Mouse (Mus musculus): ENCODE results near the gene Patz1. TPM values are rescaled to one million over a fixed set of nuclear protein-coding genes. Genes with fewer than 3 reads are reported as not detected.

Gene Patz1
- polyA plus RNA-seq, 1 experiment from 2014 or later: 52.0 TPM

- Histone ChIP-seq H3K9ac (no peak overlapping the region), H3K4me1 (no peaks in the 10 kb centered on the region), H3K4me2 (no peak overlapping the region), H3K9me3 (no peaks in the 10 kb centered on the region), H3K27me3 (no peaks in the 10 kb centered on the region), H3K4me3 (no peak overlapping the region), H3K36me3 (peaks cover 65% of the 10 kb centered on the region), H3K27ac (no peak overlapping the region)
- 87% methylated on average over 10 of the region's 10 CpGs for whole genome bisulfite sequencing
- no peak for ATAC-seq (ENCODE audit: insufficient number of reproducible peaks, insufficient read depth, low FRiP score, low TSS enrichment, low read depth)
These were observed 22.3 kb downstream of the Patz1 start for GRCm38 (mm10) chr11:3310789-3311585.

- H3K9me3 ChIP-seq: no peaks in the 10 kb centered on the region
- no peak overlapping the region for H3K4me2 ChIP-seq
- H3K36me3 ChIP-seq: peaks cover 58% of the 10 kb centered on the region
- no peak overlapping the region for H3K9ac ChIP-seq
- no peak overlapping the region for H3K27ac ChIP-seq
- no peaks in the 10 kb centered on the region for H3K4me1 ChIP-seq
- no peak for ATAC-seq (ENCODE audit: insufficient number of reproducible peaks, insufficient read depth, low FRiP score, low TSS enrichment, low read depth)
- WGBS: 78% methylated on average over 10 of the region's 10 CpGs
- no peak overlapping the region for H3K4me3 ChIP-seq
- H3K27me3 ChIP-seq: no peaks in the 10 kb centered on the region
These were observed 23.1 kb downstream of the Patz1 start for GRCm38 (mm10) chr11:3311586-3312347.

- Histone ChIP-seq H3K36me3 (peaks cover 42% of the 10 kb centered on the region), H3K4me3 (no peak overlapping the region), H3K27me3 (no peaks in the 10 kb centered on the region), H3K4me2 (no peak overlapping the region), H3K9ac (no peak overlapping the region), H3K4me1 (no peaks in the 10 kb centered on the region), H3K27ac (no peak overlapping the region), H3K9me3 (no peaks in the 10 kb centered on the region)
- 76% methylated on average over 1 of the region's 1 CpGs for WGBS
- no peak for ATAC-seq (ENCODE audit: insufficient number of reproducible peaks, insufficient read depth, low FRiP score, low TSS enrichment, low read depth)
These were observed 24.6 kb downstream of the Patz1 start for GRCm38 (mm10) chr11:3313294-3313693.

- Histone ChIP-seq H3K27ac (no peak overlapping the region), H3K9ac (no peak overlapping the region), H3K9me3 (no peaks in the 10 kb centered on the region), H3K4me1 (no peaks in the 10 kb centered on the region), H3K4me2 (no peak overlapping the region), H3K27me3 (no peaks in the 10 kb centered on the region), H3K36me3 (peaks cover 34% of the 10 kb centered on the region), H3K4me3 (no peak overlapping the region)
- WGBS: 29% methylated on average over 2 of the region's 2 CpGs
- ATAC-seq (ENCODE audit: insufficient number of reproducible peaks, insufficient read depth, low FRiP score, low TSS enrichment, low read depth): no peak
These were observed 25.5 kb downstream of the Patz1 start for GRCm38 (mm10) chr11:3314148-3314547.

GRCm38 (mm10) chr11:3318286-3318685 is 29.6 kb downstream of the Patz1 start:
- H3K27me3 ChIP-seq: no peaks in the 10 kb centered on the region
- ATAC-seq (ENCODE audit: insufficient number of reproducible peaks, insufficient read depth, low FRiP score, low TSS enrichment, low read depth): no peak
- H3K9me3 ChIP-seq: no peaks in the 10 kb centered on the region
- no peak overlapping the region for H3K4me3 ChIP-seq
- 93% methylated on average over 3 of the region's 3 CpGs for WGBS
- no peak overlapping the region for H3K4me2 ChIP-seq
- no peaks in the 10 kb centered on the region for H3K36me3 ChIP-seq
- H3K4me1 ChIP-seq: no peaks in the 10 kb centered on the region
- H3K9ac ChIP-seq: no peak overlapping the region
- H3K27ac ChIP-seq: no peak overlapping the region

GRCm38 (mm10) chr11:3328271-3328670 is 39.6 kb downstream of the Patz1 start:
- ATAC-seq (ENCODE audit: insufficient number of reproducible peaks, insufficient read depth, low FRiP score, low TSS enrichment, low read depth): no peak
- no peaks in the 10 kb centered on the region for H3K9me3 ChIP-seq
- no peaks in the 10 kb centered on the region for H3K27me3 ChIP-seq
- peaks cover 26% of the 10 kb centered on the region for H3K4me1 ChIP-seq
- no peak overlapping the region for H3K4me3 ChIP-seq
- no peak overlapping the region for H3K4me2 ChIP-seq
- no peak overlapping the region for H3K27ac ChIP-seq
- 77% methylated on average over 5 of the region's 5 CpGs for WGBS
- H3K36me3 ChIP-seq: no peaks in the 10 kb centered on the region
- H3K9ac ChIP-seq: no peak overlapping the region

- peaks cover 2% of the 10 kb centered on the region; the same call in 1 of the 2 replicates for H3K36me3 ChIP-seq
- H3K4me2 ChIP-seq: no peak overlapping the region
- H3K27me3 ChIP-seq: no peaks in the 10 kb centered on the region
- H3K9me3 ChIP-seq: no peaks in the 10 kb centered on the region
- no peak overlapping the region for H3K9ac ChIP-seq
- H3K27ac ChIP-seq: peak overlapping the region; percentile 52; the same call in 1 of the 2 replicates
- peaks cover 26% of the 10 kb centered on the region for H3K4me1 ChIP-seq
- H3K4me3 ChIP-seq: no peak overlapping the region
- ATAC-seq (ENCODE audit: insufficient number of reproducible peaks, insufficient read depth, low FRiP score, low TSS enrichment, low read depth): no peak
- WGBS: 75% methylated on average over 11 of the region's 11 CpGs
These were observed 40.4 kb downstream of the Patz1 start for GRCm38 (mm10) chr11:3328806-3329775.

- Histone ChIP-seq H3K4me3 (peak within 1 kb of the TSS; percentile 52), H3K27ac (peak within 1 kb of the TSS; percentile 84), H3K27me3 (no peaks in the 10 kb centered on the region), H3K9ac (peak within 1 kb of the TSS; percentile 72), H3K9me3 (no peaks in the 10 kb centered on the region), H3K4me1 (peaks cover 28% of the 10 kb centered on the region), H3K4me2 (peak within 1 kb of the TSS; percentile 99), H3K36me3 (peaks cover 5% of the 10 kb centered on the region; the same call in 1 of the 2 replicates)
- no peak for ATAC-seq (ENCODE audit: insufficient number of reproducible peaks, insufficient read depth, low FRiP score, low TSS enrichment, low read depth)
These were observed 41.3 kb downstream of the Patz1 start, which contains the start of gene Pik3ip1 for GRCm38 (mm10) chr11:3329891-3330451. TSS of gene Pik3ip1 (plus strand) at chr11:3330401.

GRCm38 (mm10) chr11:3330566-3330965 is 41.9 kb downstream of the Patz1 start:
- H3K27ac ChIP-seq: peak overlapping the region; percentile 84
- WGBS: 1% methylated on average over 9 of the region's 9 CpGs
- no peak for ATAC-seq (ENCODE audit: insufficient number of reproducible peaks, insufficient read depth, low FRiP score, low TSS enrichment, low read depth)

GRCm38 (mm10) chr11:3330991-3331750 is 42.5 kb downstream of the Patz1 start:
- Histone ChIP-seq H3K4me2 (peak overlapping the region; percentile 99), H3K9me3 (no peaks in the 10 kb centered on the region), H3K4me3 (peak overlapping the region; percentile 52), H3K27ac (peak overlapping the region; percentile 84), H3K27me3 (no peaks in the 10 kb centered on the region), H3K9ac (peak overlapping the region; percentile 72), H3K36me3 (peaks cover 5% of the 10 kb centered on the region; the same call in 1 of the 2 replicates), H3K4me1 (peaks cover 40% of the 10 kb centered on the region)
- 2% methylated on average over 14 of the region's 14 CpGs for WGBS
- no peak for ATAC-seq (ENCODE audit: insufficient number of reproducible peaks, insufficient read depth, low FRiP score, low TSS enrichment, low read depth)

More at GRCm38 (mm10) chr11:3330566-3330965, 41.9 kb downstream of the Patz1 start:
- Histone ChIP-seq H3K4me3 (peak overlapping the region; percentile 52), H3K9me3 (no peaks in the 10 kb centered on the region), H3K36me3 (peaks cover 5% of the 10 kb centered on the region; the same call in 1 of the 2 replicates), H3K4me2 (peak overlapping the region; percentile 99), H3K9ac (peak overlapping the region; percentile 72), H3K4me1 (peaks cover 34% of the 10 kb centered on the region), H3K27me3 (no peaks in the 10 kb centered on the region)
